Mouse (Mus musculus): Measurements from ENCODE around the gene Tinagl1.

DNA sequence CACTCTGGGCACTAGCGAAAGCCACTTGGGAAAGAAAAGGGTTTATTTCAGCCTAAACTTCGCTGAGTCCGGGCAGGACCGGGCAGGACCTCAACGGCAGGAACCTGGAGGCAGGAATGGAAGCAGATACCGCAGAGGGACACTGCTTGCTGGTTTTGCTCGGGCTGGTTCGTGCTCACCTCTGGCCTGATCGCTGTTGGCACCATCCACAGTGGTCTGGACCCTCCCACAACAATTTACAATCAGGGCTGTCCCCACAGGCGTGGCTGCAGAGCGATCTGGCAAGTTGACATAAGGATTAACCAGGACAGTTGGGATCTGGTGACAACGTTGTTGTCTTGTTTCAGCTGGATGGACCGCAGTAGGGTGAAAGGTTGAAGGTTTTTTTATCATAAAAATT, 21.0 kb upstream of the Tinagl1 start:
- no peak for TF ChIP-seq GATA1 (IDR thresholded peaks at IDR 0.05; ENCODE audit: borderline replicate concordance, low read length)
- no peak for TF ChIP-seq FLI1 (IDR thresholded peaks at IDR 0.05; ENCODE audit: low read length)

Measured in megakaryocyte, embryonic 14.5 days (primary cell).